Mouse (Mus musculus): ENCODE data around the gene Esm1. TPM values are rescaled to one million over a fixed set of nuclear protein-coding genes. Genes with fewer than 3 reads are reported as not detected.

Esm1 gene
- not detected for total RNA-seq (2023)

DNA sequence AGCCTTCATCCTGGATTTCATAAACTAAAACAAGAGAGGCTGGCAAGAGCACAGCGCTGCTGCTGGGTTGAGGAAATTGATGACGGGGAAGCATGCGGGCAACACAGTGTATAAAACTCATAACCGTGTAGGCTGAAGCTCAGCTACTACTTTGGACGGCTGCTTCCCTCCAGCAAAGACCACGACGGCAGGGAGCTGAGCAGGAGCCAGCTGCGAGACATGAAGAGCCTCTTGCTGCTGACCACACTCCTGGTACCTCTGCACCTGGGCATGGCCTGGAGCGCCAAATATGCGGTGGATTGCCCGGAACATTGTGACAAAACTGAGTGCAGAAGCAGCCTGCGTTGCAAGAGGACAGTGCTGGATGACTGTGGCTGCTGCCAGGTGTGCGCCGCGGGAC is at the start of gene Esm1:
Gene Esm1, plus strand, starts transcription at position 36 of the 400 bp plus-strand sequence.

GRCm38 (mm10) chr13:113225811-113226210 is 16.4 kb downstream of the Esm1 start, which contains the start of gene Gzmk:
Gene Gzmk, minus strand, starts transcription at chr13:113225908.

Other genes starting within 250 kb of the Esm1 start
- gene Ccno, start 221.9 kb upstream of the Esm1 start, total RNA-seq (2023) = 0.88 TPM
- gene Mcidas, start 215.8 kb upstream of the Esm1 start, total RNA-seq (2023) = not detected
- gene Cdc20b, start 174.5 kb upstream of the Esm1 start, total RNA-seq (2023) = not detected
- not detected for gene Gpx8, start 163.2 kb upstream of the Esm1 start, total RNA-seq (2023)
- 28.6 TPM for gene Gzma, start 108.7 kb upstream of the Esm1 start, total RNA-seq (2023)
- gene Gzmk, start 16.2 kb downstream of the Esm1 start, total RNA-seq (2023) = not detected
- not detected for gene BC067074, start 83.5 kb downstream of the Esm1 start, total RNA-seq (2023)